Mouse (Mus musculus): ENCODE measurements around the gene Celf5. TPM values are rescaled to one million over a fixed set of nuclear protein-coding genes. Genes with fewer than 3 reads are reported as not detected.

Celf5 gene
- total RNA-seq (2021), result under 1 TPM; 0.09 to 0.23 TPM
- long read RNA-seq, experiment 1, result 0 reads
- long read RNA-seq, experiment 2, result 0 reads

DNA sequence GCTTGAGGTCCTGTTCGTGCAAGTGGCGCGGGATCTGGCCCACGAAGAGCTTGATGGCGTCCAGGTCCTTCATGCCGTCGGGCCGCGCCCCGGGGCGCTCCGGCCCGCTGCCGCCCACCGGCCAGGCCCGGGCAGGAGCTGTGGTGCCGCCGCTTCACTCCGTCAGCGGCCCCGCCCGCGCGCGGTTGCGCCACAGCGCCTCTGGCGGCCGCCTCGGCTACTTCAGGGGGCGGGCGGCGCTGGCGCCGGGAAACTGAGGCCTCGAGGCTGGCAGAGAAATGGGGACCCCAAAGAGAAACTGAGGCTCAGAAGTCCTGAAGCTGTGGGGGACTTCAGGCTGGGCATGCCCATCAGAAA is at the start of gene Celf5:
Celf5 (minus strand) TSS at position 177 of the 357 bp plus-strand sequence.
- intact Hi-C loops (cut with DNase I; ENCODE audit: low total_unique reads), result no loop called here
- DNase-seq, result no peak

DNA sequence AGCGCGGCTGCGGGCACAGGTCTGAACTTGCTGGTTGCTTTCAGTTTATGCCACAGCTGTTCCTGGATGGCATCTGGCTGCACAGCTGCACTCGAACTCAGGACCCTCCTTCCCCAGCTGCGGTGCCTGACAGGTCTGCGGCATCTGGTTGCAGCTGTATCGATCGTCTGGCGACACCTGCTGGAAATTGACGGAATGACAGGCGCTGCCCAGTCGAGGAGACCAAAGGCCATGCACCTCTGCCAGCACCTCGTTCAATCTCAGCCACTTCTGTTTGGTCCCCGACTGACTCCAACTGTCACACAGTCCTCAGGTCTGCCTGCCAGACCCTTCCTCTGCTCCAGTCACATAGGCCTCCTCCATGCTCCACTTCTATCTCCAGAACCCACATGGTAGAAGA is 44.3 kb upstream of the Celf5 start:
- peak; percentile 77 for DNase-seq
- intact Hi-C loops (cut with DNase I; ENCODE audit: low total_unique reads), result no loop called here

DNA sequence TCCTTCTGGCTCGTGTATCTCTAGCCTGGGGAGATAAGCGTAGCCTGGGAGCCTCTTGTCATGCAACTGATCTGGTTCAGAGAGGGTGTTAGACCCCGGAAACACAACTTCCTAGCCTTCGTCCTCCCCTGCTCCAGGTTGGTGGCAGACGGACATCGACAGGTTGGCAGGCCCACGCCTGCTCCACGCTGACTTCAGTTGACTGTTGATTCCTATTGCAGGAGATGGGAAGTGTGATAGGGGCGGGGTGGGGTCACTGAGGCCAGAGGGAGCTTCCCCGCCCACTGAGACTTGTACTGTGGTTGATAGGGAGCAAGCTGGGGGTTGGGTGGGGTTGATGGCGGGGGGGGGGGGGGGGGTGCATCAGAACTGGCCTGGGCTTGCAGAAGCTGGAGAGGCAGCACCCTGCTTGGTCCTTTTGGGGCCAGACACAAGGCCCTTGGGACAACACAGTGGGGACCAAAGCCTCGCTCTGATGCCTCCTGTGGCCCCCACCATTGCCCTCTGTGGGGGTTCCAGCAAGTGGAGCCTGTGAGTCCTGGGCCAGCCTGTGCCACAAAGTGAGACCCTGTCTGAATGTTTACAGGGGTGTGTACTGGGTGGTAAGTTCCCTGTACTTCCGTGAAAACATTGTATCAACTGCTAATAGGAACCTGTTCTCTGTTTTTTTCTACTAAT is 42.6 kb upstream of the Celf5 start:
- intact Hi-C loops (cut with DNase I; ENCODE audit: low total_unique reads), result no loop called here
- no peak for DNase-seq

DNA sequence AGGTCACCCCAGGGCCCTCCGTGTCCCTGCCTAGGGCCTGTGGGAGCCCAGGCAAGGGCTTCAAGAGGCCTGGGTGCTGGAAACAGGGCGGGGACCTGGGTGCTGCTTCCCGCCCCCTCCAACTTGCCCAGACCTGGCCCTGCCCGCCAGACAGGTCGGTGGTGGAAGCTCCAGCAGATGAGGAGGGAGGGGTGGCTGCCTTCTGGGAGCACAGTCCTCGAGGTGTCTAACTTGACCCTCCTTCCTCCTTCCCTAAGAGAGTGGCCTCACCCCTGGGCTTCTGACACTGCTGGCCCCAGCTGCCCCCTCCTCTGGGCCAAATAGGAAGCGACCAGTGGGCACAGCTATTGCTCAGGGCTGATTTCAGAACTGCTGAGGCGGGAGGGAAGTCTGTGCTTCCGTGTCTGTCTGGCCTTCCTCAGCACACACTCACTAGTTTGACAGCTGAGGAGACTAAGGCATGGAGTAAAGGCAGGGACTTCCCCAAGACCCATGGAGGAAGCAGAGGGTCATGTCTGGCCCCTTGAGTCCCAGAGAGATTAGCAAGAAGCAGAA is 41.6 kb upstream of the Celf5 start, which contains the start of gene Gna15:
Gna15 (minus strand) TSS at position 175 of the 555 bp plus-strand sequence.
- intact Hi-C loops (cut with DNase I; ENCODE audit: low total_unique reads), result no loop called here
- DNase-seq, result no peak

- no peak for DNase-seq
- intact Hi-C loops (cut with DNase I; ENCODE audit: low total_unique reads), result no loop called here
Observed at GRCm38 (mm10) chr10:81523570-81523969, 41.1 kb upstream of the Celf5 start.

DNA sequence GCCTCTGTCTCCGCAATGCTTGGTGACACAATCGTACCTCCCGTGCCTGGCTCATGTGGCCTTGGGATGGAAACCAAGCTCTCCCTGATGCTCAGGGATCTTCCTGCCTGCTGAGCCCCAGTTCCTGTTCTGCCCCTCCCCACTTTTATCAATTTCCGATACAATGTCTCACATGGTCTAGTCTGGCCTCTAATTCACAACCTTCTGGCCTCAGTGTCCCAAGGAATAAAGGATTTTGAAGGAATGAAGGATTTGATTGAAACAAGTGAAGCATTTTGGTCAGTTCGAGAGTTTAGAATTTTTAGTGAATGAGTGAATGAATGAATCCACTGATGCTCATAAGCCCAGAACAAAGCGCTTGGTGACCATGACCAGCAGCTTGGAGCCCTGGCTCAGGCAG is 40.6 kb upstream of the Celf5 start:
- intact Hi-C loops (cut with DNase I; ENCODE audit: low total_unique reads), result no loop called here
- DNase-seq, result no peak

GRCm38 (mm10) chr10:81519978-81520365 is 37.5 kb upstream of the Celf5 start:
- intact Hi-C loops (cut with DNase I; ENCODE audit: low total_unique reads), result no loop called here
- no peak for DNase-seq

DNA sequence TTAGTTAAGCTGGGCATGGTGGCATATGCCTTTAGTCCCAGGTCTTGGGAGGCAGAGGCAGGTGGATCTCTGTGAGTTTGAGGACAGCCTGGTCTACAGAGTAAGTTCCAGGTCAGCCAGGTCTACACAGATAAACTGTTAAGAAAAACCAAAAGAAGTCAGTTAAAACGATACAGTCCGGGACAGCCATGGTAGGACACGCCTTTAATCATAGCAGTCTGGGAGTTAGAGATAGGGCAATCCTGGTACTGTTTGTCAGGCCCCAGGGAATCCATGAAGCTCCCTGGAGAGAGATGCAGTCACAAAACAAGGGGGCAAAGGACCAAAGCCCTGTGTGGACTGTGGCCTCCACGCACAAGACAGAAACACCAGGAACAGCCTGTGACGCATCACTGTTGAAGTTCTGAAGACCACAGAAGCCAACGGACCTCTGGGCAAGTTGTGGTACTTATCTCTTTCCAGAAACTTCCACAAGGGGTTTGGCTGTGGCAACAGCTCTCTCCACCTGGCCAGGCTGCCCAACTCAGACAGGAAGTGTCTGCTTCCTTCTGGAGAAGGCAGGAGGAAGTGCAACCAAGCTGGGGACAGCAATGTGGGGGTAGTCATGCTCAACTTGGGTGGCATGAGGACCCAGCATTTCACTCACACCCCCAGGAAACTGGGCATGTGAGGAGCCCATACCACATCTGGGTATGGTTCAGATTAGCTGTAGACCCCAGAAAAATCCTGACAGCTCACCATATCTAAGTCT is 36.9 kb upstream of the Celf5 start:
- DNase-seq, result no peak
- intact Hi-C loops (cut with DNase I; ENCODE audit: low total_unique reads), result no loop called here

DNA sequence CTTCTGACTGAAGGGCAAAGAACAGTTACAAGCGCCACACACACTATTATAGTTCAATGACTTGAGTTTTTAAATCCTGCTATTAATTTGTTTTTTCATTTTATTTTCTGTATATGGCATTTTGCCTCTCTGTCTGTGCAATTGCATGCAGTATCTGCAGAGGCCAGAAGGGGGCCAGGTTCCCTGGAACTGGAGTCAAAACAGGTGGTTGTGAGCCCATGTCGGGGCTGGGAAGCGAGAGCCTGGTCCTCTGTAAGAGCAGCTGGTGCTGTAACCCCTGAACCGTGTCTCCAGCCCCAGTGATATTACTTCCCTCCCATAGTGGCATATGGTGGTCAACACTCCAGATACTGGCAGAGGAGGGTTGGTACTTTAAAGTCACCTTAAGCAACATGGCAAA is 36.0 kb upstream of the Celf5 start:
- intact Hi-C loops (cut with DNase I; ENCODE audit: low total_unique reads), result no loop called here
- peak; percentile 73 for DNase-seq

- intact Hi-C loops (cut with DNase I; ENCODE audit: low total_unique reads), result no loop called here
- DNase-seq, result no peak
Observed at GRCm38 (mm10) chr10:81517227-81517626, 34.7 kb upstream of the Celf5 start.

DNA sequence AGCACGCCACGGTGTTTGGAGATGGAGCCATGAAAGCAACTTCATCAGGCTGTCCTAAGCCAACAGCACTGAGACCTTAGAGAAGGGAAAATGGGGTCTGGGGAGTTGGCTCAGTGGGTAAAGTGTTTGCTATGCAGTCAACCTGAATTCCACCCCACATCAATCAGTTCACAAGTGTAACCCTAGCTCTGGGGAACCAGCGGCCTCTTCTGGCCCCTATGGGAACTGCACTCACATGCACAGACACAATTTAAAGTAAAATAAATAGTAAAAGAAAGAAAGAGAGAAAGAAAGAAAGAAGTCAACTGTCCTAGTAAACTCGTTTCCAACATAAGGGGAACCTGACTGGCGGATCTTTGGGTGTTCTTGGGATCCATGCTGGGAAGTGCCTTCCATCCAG is 31.3 kb upstream of the Celf5 start:
- DNase-seq, result no peak
- intact Hi-C loops (cut with DNase I; ENCODE audit: low total_unique reads), result no loop called here

GRCm38 (mm10) chr10:81510246-81510810 is 27.8 kb upstream of the Celf5 start:
- intact Hi-C loops (cut with DNase I; ENCODE audit: low total_unique reads), result no loop called here
- no peak for DNase-seq

GRCm38 (mm10) chr10:81507691-81508489 is 25.4 kb upstream of the Celf5 start:
- intact Hi-C loops (cut with DNase I; ENCODE audit: low total_unique reads), result no loop called here
- no peak for DNase-seq

- intact Hi-C loops (cut with DNase I; ENCODE audit: low total_unique reads), result no loop called here
Observed at GRCm38 (mm10) chr10:81507095-81507494, 24.6 kb upstream of the Celf5 start.

DNA sequence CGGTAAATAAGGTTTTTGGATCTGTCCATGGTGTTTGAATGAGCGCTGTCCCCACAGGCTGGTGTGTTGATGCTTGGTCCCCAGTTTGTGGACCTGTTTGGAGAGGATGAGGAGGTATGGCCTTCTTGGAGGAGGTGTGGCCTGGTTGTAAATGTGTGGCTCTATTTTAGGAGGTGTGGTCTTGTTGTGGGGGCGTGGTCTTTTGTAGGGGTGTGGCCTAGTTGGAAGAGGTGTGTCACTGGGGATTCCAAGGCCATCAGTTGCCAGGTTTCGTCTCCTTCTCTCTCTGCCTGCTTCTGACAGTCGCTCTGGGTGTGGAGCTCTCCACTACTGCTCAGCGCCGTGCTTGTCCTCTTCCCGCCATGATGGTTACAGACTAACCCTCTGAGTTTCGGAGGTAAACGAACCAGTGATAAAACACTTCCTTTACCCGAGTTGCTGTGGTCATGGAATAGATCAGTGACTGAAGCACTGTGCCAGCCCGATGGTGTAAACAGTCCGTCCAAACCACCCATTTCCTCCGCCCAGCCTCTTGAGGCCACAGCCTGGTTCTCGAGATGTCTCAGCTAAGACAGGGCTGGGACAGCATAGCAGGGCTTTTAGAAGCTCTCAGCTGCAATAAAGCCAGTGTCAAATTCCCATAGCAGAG is 22.6 kb upstream of the Celf5 start:
- no peak for DNase-seq
- intact Hi-C loops (cut with DNase I; ENCODE audit: low total_unique reads), result no loop called here

More at GRCm38 (mm10) chr10:81507095-81507494, 24.6 kb upstream of the Celf5 start:
- no peak for DNase-seq

DNA sequence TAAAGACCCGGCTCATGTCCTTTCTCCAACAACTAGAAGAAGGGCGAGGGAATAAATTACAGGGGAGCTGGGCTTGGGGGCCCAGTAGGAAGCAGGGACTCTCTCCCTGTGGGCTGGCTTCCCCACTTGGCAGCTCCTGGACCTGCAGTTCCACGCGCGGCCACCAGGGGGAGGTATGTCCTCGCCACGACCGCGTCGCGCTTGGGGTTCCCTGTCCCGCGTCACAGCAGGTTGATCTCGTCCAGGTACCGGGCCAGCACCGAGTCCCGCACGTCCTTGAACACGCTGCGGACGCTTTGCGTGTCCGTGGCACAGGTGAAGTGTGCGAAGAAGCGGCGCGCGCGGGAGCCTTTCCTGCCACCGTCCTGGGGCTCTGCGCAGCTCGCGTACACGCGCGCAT is 20.1 kb upstream of the Celf5 start:
- DNase-seq, result peak; percentile 83
- intact Hi-C loops (cut with DNase I; ENCODE audit: low total_unique reads), result loop anchor here (5.0 kb wide), 2 partner anchors 35 to 50 kb away; no protein-coding TSS in a partner anchor

- intact Hi-C loops (cut with DNase I; ENCODE audit: low total_unique reads), result loop anchor here (5.0 kb wide), 2 partner anchors 35 to 50 kb away; no protein-coding TSS in a partner anchor
- DNase-seq, result no peak
Observed at GRCm38 (mm10) chr10:81501863-81502262, 19.4 kb upstream of the Celf5 start.

- intact Hi-C loops (cut with DNase I; ENCODE audit: low total_unique reads), result loop anchor here (5.0 kb wide), 2 partner anchors 37 to 52 kb away; no protein-coding TSS in a partner anchor
- DNase-seq, result no peak
Observed at GRCm38 (mm10) chr10:81500032-81500431, 17.5 kb upstream of the Celf5 start, which contains the start of gene S1pr4. TSS of gene S1pr4 (minus strand) at chr10:81500132.
